Mouse (Mus musculus): ENCODE data around the gene Evc. TPM values are rescaled to one million over a fixed set of nuclear protein-coding genes. Genes with fewer than 3 reads are reported as not detected.

The Evc gene
- 1.9 and 2.2 TPM in 2 replicates for polyA plus RNA-seq (2015; fragmentation: Nextera tagmentation; extraction: Ambion mirVana)

- peak; percentile 31 for DNase-seq
- ATAC-seq (ENCODE audit: low read depth) = peak; percentile 66
- Histone ChIP-seq H3K9ac (peak within 1 kb of the TSS; percentile 47; the same call in 1 of the 2 replicates), H3K36me3 (no peaks in the 10 kb centered on the region), H3K27me3 (peaks cover 32% of the 10 kb centered on the region), H3K27ac (no peak within 1 kb of the TSS), H3K4me3 (replicated peaks) (peak within 1 kb of the TSS; percentile 59), H3K9me3 (replicated peaks) (no peaks in the 10 kb centered on the region), H3K4me1 (replicated peaks) (peaks cover 21% of the 10 kb centered on the region), H3K4me2 (peak within 1 kb of the TSS; percentile 73)
- WGBS (ENCODE audit: insufficient replicate concordance) = 1% methylated on average over 47 of the region's 48 CpGs
Measured at GRCm38 (mm10) chr5:37336485-37337105, at the start of gene Evc. Evc (minus strand) TSS chr5:37336894.

- peaks cover 4% of the 10 kb centered on the region; the same call in 1 of the 2 replicates for H3K36me3 ChIP-seq
- H3K4me1 ChIP-seq (replicated peaks) = no peaks in the 10 kb centered on the region
- no peak overlapping the region for H3K4me3 ChIP-seq (replicated peaks)
- no peak overlapping the region for H3K9ac ChIP-seq
- 74% methylated on average over 3 of the region's 3 CpGs for WGBS (ENCODE audit: insufficient replicate concordance)
- no peaks in the 10 kb centered on the region for H3K27me3 ChIP-seq
- no peaks in the 10 kb centered on the region for H3K9me3 ChIP-seq (replicated peaks)
- no peak overlapping the region for H3K27ac ChIP-seq
- H3K4me2 ChIP-seq = no peak overlapping the region
- ATAC-seq (ENCODE audit: low read depth) (no peak), DNase-seq (no peak)
Measured at GRCm38 (mm10) chr5:37383570-37383969, 46.9 kb upstream of the Evc start.

GRCm38 (mm10) chr5:37380641-37381040 lies 43.9 kb upstream of the Evc start:
- H3K4me3 ChIP-seq (replicated peaks) = no peak overlapping the region
- no peaks in the 10 kb centered on the region for H3K27me3 ChIP-seq
- no peak overlapping the region for H3K9ac ChIP-seq
- no peak overlapping the region for H3K27ac ChIP-seq
- H3K4me1 ChIP-seq (replicated peaks) = no peaks in the 10 kb centered on the region
- no peak overlapping the region for H3K4me2 ChIP-seq
- no peak for ATAC-seq (ENCODE audit: low read depth)
- peaks cover 4% of the 10 kb centered on the region; the same call in 1 of the 2 replicates for H3K36me3 ChIP-seq
- DNase-seq = no peak
- H3K9me3 ChIP-seq (replicated peaks) = no peaks in the 10 kb centered on the region
- WGBS (ENCODE audit: insufficient replicate concordance) = 70% methylated on average over 4 of the region's 4 CpGs

GRCm38 (mm10) chr5:37377376-37377775 lies 40.7 kb upstream of the Evc start:
- H3K27me3 ChIP-seq = no peaks in the 10 kb centered on the region
- H3K4me2 ChIP-seq = no peak overlapping the region
- H3K9ac ChIP-seq = no peak overlapping the region
- no peak overlapping the region for H3K27ac ChIP-seq
- 67% methylated on average over 7 of the region's 7 CpGs for WGBS (ENCODE audit: insufficient replicate concordance)
- ATAC-seq (ENCODE audit: low read depth) (no peak), DNase-seq (no peak)
- H3K9me3 ChIP-seq (replicated peaks) = no peaks in the 10 kb centered on the region
- peaks cover 4% of the 10 kb centered on the region; the same call in 1 of the 2 replicates for H3K36me3 ChIP-seq
- no peaks in the 10 kb centered on the region for H3K4me1 ChIP-seq (replicated peaks)
- H3K4me3 ChIP-seq (replicated peaks) = no peak overlapping the region

- DNase-seq = no peak
- Histone ChIP-seq H3K9me3 (replicated peaks) (no peaks in the 10 kb centered on the region), H3K4me1 (replicated peaks) (no peaks in the 10 kb centered on the region), H3K36me3 (peaks cover 10% of the 10 kb centered on the region; the same call in 1 of the 2 replicates), H3K27ac (no peak overlapping the region), H3K4me2 (no peak overlapping the region), H3K27me3 (no peaks in the 10 kb centered on the region), H3K4me3 (replicated peaks) (no peak overlapping the region), H3K9ac (no peak overlapping the region)
- no peak for ATAC-seq (ENCODE audit: low read depth)
- 73% methylated on average over 8 of the region's 8 CpGs for WGBS (ENCODE audit: insufficient replicate concordance)
Measured at GRCm38 (mm10) chr5:37368796-37369195, 32.1 kb upstream of the Evc start.

GRCm38 (mm10) chr5:37365751-37366150 lies 29.1 kb upstream of the Evc start:
- no peak for DNase-seq
- no peak overlapping the region for H3K4me3 ChIP-seq (replicated peaks)
- no peak for ATAC-seq (ENCODE audit: low read depth)

GRCm38 (mm10) chr5:37363284-37363683 lies 26.6 kb upstream of the Evc start:
- Histone ChIP-seq H3K9ac (no peak overlapping the region), H3K4me1 (replicated peaks) (no peaks in the 10 kb centered on the region), H3K36me3 (0 out of 2 replicates have a peak, but pooled peaks cover 4% of the 10 kb centered on the region), H3K4me3 (replicated peaks) (no peak overlapping the region), H3K27ac (no peak overlapping the region), H3K27me3 (no peaks in the 10 kb centered on the region), H3K4me2 (no peak overlapping the region), H3K9me3 (replicated peaks) (no peaks in the 10 kb centered on the region)
- DNase-seq = no peak
- ATAC-seq (ENCODE audit: low read depth) = no peak
- 66% methylated on average over 5 of the region's 5 CpGs for WGBS (ENCODE audit: insufficient replicate concordance)

More at GRCm38 (mm10) chr5:37365751-37366150, 29.1 kb upstream of the Evc start:
- Histone ChIP-seq H3K27ac (no peak overlapping the region), H3K9ac (no peak overlapping the region), H3K27me3 (no peaks in the 10 kb centered on the region), H3K4me2 (no peak overlapping the region), H3K9me3 (replicated peaks) (no peaks in the 10 kb centered on the region), H3K36me3 (0 out of 2 replicates have a peak, but pooled peaks cover 4% of the 10 kb centered on the region), H3K4me1 (replicated peaks) (no peaks in the 10 kb centered on the region)

- H3K27me3 ChIP-seq = no peaks in the 10 kb centered on the region
- H3K4me3 ChIP-seq (replicated peaks) = no peak overlapping the region
- no peak overlapping the region for H3K27ac ChIP-seq
- 0 out of 2 replicates have a peak, but pooled peaks cover 4% of the 10 kb centered on the region for H3K36me3 ChIP-seq
- H3K9me3 ChIP-seq (replicated peaks) = no peaks in the 10 kb centered on the region
- H3K4me2 ChIP-seq = no peak overlapping the region
- ATAC-seq (ENCODE audit: low read depth) (no peak), DNase-seq (no peak)
- no peak overlapping the region for H3K9ac ChIP-seq
- 66% methylated on average over 5 of the region's 5 CpGs for WGBS (ENCODE audit: insufficient replicate concordance)
- H3K4me1 ChIP-seq (replicated peaks) = no peaks in the 10 kb centered on the region
Measured at GRCm38 (mm10) chr5:37362618-37363017, 25.9 kb upstream of the Evc start.

- 68% methylated on average over 8 of the region's 8 CpGs for WGBS (ENCODE audit: insufficient replicate concordance)
Measured at GRCm38 (mm10) chr5:37356027-37356426, 19.3 kb upstream of the Evc start.

GRCm38 (mm10) chr5:37354385-37354784 lies 17.7 kb upstream of the Evc start:
- no peak overlapping the region for H3K4me2 ChIP-seq
- 57% methylated on average over 4 of the region's 4 CpGs for WGBS (ENCODE audit: insufficient replicate concordance)
- no peak for ATAC-seq (ENCODE audit: low read depth)

More at GRCm38 (mm10) chr5:37356027-37356426, 19.3 kb upstream of the Evc start:
- Histone ChIP-seq H3K36me3 (peaks cover 8% of the 10 kb centered on the region), H3K4me2 (no peak overlapping the region), H3K9me3 (replicated peaks) (no peaks in the 10 kb centered on the region), H3K4me3 (replicated peaks) (no peak overlapping the region), H3K9ac (no peak overlapping the region), H3K4me1 (replicated peaks) (no peaks in the 10 kb centered on the region), H3K27ac (no peak overlapping the region), H3K27me3 (no peaks in the 10 kb centered on the region)
- ATAC-seq (ENCODE audit: low read depth) = no peak
- no peak for DNase-seq

GRCm38 (mm10) chr5:37351791-37352190 lies 15.1 kb upstream of the Evc start:
- no peak for DNase-seq

More at GRCm38 (mm10) chr5:37354385-37354784, 17.7 kb upstream of the Evc start:
- DNase-seq = no peak
- H3K4me1 ChIP-seq (replicated peaks) = no peaks in the 10 kb centered on the region
- no peak overlapping the region for H3K9ac ChIP-seq
- no peak overlapping the region for H3K27ac ChIP-seq
- peaks cover 8% of the 10 kb centered on the region for H3K36me3 ChIP-seq
- H3K27me3 ChIP-seq = no peaks in the 10 kb centered on the region
- H3K9me3 ChIP-seq (replicated peaks) = no peaks in the 10 kb centered on the region
- H3K4me3 ChIP-seq (replicated peaks) = no peak overlapping the region

GRCm38 (mm10) chr5:37343962-37344361 lies 7.3 kb upstream of the Evc start:
- no peak overlapping the region for H3K27ac ChIP-seq
- no peaks in the 10 kb centered on the region for H3K27me3 ChIP-seq
- 40% methylated on average over 2 of the region's 2 CpGs for WGBS (ENCODE audit: insufficient replicate concordance)
- no peak overlapping the region for H3K4me3 ChIP-seq (replicated peaks)
- H3K4me1 ChIP-seq (replicated peaks) = peaks cover 4% of the 10 kb centered on the region
- H3K9me3 ChIP-seq (replicated peaks) = no peaks in the 10 kb centered on the region
- no peak overlapping the region for H3K4me2 ChIP-seq
- DNase-seq = no peak
- no peak overlapping the region for H3K9ac ChIP-seq
- ATAC-seq (ENCODE audit: low read depth) = no peak
- no peaks in the 10 kb centered on the region for H3K36me3 ChIP-seq

More at GRCm38 (mm10) chr5:37351791-37352190, 15.1 kb upstream of the Evc start:
- WGBS (ENCODE audit: insufficient replicate concordance) = 69% methylated on average over 2 of the region's 2 CpGs
- Histone ChIP-seq H3K4me1 (replicated peaks) (no peaks in the 10 kb centered on the region), H3K4me3 (replicated peaks) (no peak overlapping the region), H3K36me3 (peaks cover 10% of the 10 kb centered on the region), H3K9ac (no peak overlapping the region), H3K27ac (no peak overlapping the region), H3K27me3 (no peaks in the 10 kb centered on the region), H3K4me2 (no peak overlapping the region), H3K9me3 (replicated peaks) (no peaks in the 10 kb centered on the region)
- ATAC-seq (ENCODE audit: low read depth) = no peak
